Mouse (Mus musculus) bone marrow macrophage, adult 2 months (primary cell): ENCODE data around the gene Gm48552.

Source experiments
- CTCF ChIP-seq: IDR thresholded peaks from 2 replicates; pipeline ENCODE4 v1.5.1; 2012; ENCODE audit warnings: low read depth, mild to moderate bottlenecking, low read length, moderate library complexity
- POLR2A ChIP-seq: IDR thresholded peaks from 2 replicates; pipeline ENCODE4 v1.6.1; 2012; ENCODE audit warnings: mild to moderate bottlenecking, low read depth, low read length, borderline replicate concordance

DNA sequence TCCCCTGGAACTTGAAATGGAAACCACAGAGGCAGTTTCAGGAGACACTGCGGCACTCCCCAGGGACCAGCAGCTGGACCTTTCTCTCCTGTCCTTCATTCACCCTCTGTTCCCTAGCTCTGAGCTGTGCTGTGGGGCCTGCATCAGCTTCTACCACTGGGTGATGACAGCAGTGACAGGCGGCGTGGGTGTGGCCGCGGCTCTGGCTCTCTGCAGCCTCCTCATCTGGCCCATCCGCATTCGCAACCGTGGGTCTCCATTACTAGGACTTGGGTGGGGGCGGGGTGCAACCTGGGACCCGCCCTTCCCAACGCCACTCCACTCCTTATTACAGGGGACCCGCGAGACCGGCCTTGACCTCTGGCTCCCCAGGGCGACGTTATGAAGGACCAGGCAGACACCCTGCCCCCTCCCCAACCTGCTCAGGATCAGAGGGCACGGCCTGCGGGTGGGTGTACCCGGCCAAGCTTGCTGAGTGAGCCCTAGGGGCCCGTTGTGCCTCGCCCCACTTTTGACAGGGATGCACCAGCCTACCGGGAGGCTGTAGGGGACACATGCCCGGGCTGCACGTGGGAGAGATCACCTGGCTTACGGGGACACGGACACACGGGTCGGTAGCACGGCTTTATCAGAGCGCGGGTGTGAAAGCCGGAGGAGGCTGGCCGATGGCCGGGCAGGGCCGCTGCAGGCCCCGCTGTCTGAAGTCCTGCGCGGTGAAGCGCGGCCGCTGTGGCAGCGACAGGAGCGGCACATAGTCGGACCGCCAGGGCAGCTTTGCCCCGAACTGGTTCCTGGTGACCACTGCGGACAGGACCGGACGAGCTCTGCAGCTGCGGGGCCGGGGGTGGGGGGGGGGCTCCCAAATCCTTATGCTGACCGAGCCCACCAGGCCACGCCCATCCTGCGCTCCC lies 25.1 kb upstream of the Gm48552 start:
- TF ChIP-seq POLR2A, result no peak
- TF ChIP-seq CTCF, result no peak
